Comparison of ENCODE assay signal across 8 mouse cellular contexts in the genomic region with DNA sequence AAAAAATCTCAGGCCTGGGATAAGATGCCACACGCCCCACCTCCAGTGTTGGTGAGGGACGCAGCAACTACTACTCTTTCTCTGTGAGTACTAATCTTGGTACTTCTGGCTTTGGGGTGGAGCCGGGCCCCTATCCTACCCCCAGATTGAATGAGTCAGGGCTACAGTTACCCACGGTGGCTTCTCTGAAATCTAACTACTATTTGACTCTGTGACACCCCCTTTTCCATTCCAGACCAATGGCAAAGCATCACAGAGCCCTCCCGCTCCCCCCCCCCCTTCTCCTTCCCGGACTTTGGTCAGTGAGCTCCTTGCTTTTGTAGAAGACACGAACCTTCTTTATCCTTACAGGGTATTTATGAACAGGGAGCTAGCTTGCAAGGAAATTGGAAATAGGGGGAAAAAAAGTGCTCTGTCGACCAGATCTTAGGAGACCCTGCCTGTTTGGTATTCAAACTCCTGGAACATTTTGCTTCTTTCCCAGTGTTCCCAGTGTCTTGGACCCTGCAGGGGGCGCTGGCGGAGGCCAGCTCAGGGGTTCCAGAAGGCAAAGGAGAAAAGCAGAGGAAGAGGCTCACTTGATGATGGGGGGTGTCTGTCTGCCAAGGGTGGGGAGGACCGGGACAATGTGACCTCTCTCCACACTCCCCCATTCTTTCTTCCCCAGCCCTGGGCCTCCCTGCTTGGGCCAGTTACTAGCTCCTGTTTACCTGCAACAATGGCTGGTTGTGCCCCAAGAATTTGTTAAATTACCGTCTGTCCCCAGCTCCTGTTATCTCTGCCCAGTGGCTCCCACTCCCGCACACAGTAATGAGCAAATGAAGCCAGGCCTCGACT. TPM values are rescaled to one million over a fixed set of nuclear protein-coding genes. Genes with fewer than 3 reads are reported as not detected.
DNase-seq lines count a peak whose midpoint lies in the region; ATAC-seq lines count a peak whose summit lies in the region.

No protein-coding gene starts in this region.

- peak overlapping the region; percentile 95 for H3K27ac ChIP-seq in heart, embryonic 10.5 days
- peak overlapping the region; percentile 83 for H3K27ac ChIP-seq in embryonic facial prominence, embryonic 14.5 days (replicated peaks; ENCODE audit: low read depth, low read length)
- peak overlapping the region; percentile 91 for H3K27ac ChIP-seq in limb, embryonic 12.5 days

- no peaks in the 10 kb centered on the region for H3K9me3 ChIP-seq in heart, embryonic 10.5 days
- no peaks in the 10 kb centered on the region for H3K9me3 ChIP-seq in embryonic facial prominence, embryonic 14.5 days (ENCODE audit: control insufficient read depth, low read length)
- H3K9me3 ChIP-seq in limb, embryonic 12.5 days, result no peaks in the 10 kb centered on the region

- H3K36me3 ChIP-seq in heart, embryonic 10.5 days, result peaks cover 16% of the 10 kb centered on the region
- H3K36me3 ChIP-seq in embryonic facial prominence, embryonic 14.5 days (ENCODE audit: control insufficient read depth, insufficient read depth, low read length), result peaks cover 24% of the 10 kb centered on the region; the same call in 1 of the 2 replicates
- peaks cover 28% of the 10 kb centered on the region for H3K36me3 ChIP-seq in limb, embryonic 12.5 days

- ATAC-seq in embryonic facial prominence, embryonic 14.5 days (ENCODE audit: low read depth), result no peak
- no peak for ATAC-seq in limb, embryonic 12.5 days (ENCODE audit: insufficient number of reproducible peaks, insufficient read depth, low FRiP score, low TSS enrichment, low read depth)

- intact Hi-C loops in heart, postnatal 25 days (cut with DNase I), result no loop called here

- DNase-seq in heart, embryonic 10.5 days (ENCODE audit: low spot score), result no peak
- DNase-seq in heart, postnatal 25 days (ENCODE audit: low spot score), result no peak
- peak; percentile 49 for DNase-seq in ES-CJ7 (ENCODE audit: low read depth, low spot score)
- DNase-seq in embryonic facial prominence, embryonic 14.5 days (ENCODE audit: low spot score), result peak; percentile 60
- peak; percentile 83 for DNase-seq in retina, embryonic 14.5 days (ENCODE audit: low spot score)
- no peak for DNase-seq in adrenal gland, adult 18-20 months (ENCODE audit: low spot score in 2 of 2)
- no peak for DNase-seq in right cerebral cortex, adult 2 months (ENCODE audit: low spot score in 2 of 2)

- H3K9ac ChIP-seq in embryonic facial prominence, embryonic 14.5 days (ENCODE audit: low read depth, low read length), result peak overlapping the region; percentile 98
- H3K9ac ChIP-seq in limb, embryonic 12.5 days (replicated peaks), result peak overlapping the region; percentile 99

- WGBS in heart, embryonic 10.5 days, result 9% methylated on average over 14 of the region's 14 CpGs
- 7% methylated on average over 13 of the region's 14 CpGs for WGBS in embryonic facial prominence, embryonic 14.5 days
- 6% methylated on average over 14 of the region's 14 CpGs for WGBS in limb, embryonic 12.5 days

- peak overlapping the region; percentile 94 for H3K4me3 ChIP-seq in heart, embryonic 10.5 days
- peak overlapping the region; percentile 93 for H3K4me3 ChIP-seq in embryonic facial prominence, embryonic 14.5 days (ENCODE audit: low read depth, low read length)
- peak overlapping the region; percentile 98 for H3K4me3 ChIP-seq in limb, embryonic 12.5 days (replicated peaks)

- peak overlapping the region; percentile 92 for H3K4me2 ChIP-seq in embryonic facial prominence, embryonic 14.5 days (ENCODE audit: low read depth, low read length)
- H3K4me2 ChIP-seq in limb, embryonic 12.5 days, result peak overlapping the region; percentile 93

- H3K27me3 ChIP-seq in heart, embryonic 10.5 days (ENCODE audit: insufficient read depth, poor library complexity, severe bottlenecking), result peaks cover 41% of the 10 kb centered on the region
- no peaks in the 10 kb centered on the region for H3K27me3 ChIP-seq in embryonic facial prominence, embryonic 14.5 days (replicated peaks; ENCODE audit: control insufficient read depth, insufficient read depth, low read length)
- peaks cover 13% of the 10 kb centered on the region; the same call in 1 of the 2 replicates for H3K27me3 ChIP-seq in limb, embryonic 12.5 days

- H3K4me1 ChIP-seq in heart, embryonic 10.5 days, result peaks cover 56% of the 10 kb centered on the region
- peaks cover 44% of the 10 kb centered on the region for H3K4me1 ChIP-seq in embryonic facial prominence, embryonic 14.5 days (ENCODE audit: control insufficient read depth, insufficient read depth, low read length)
- peaks cover 68% of the 10 kb centered on the region for H3K4me1 ChIP-seq in limb, embryonic 12.5 days (replicated peaks)

RNA-seq across cellular contexts. Expression of a gene that starts 1.9 kb away (rescaled TPM):
- polyA plus RNA-seq in heart, embryonic 10.5 days (2016; fragmentation: Nextera tagmentation; extraction: Ambion mirVana), result 9.6 and 17.1 TPM in 2 replicates
- 1 to 10 TPM in 1 of 2 experiments, under 1 TPM in 1; 0.98 to 1.3 TPM for total RNA-seq in heart, postnatal 25 days (2021)
- 16.0 and 16.2 TPM in 2 replicates for polyA plus RNA-seq in embryonic facial prominence, embryonic 14.5 days (2014; fragmentation: Nextera tagmentation; extraction: Ambion mirVana)
- polyA plus RNA-seq in limb, embryonic 12.5 days (2016; fragmentation: Nextera tagmentation; extraction: Ambion mirVana), result 29.4 and 29.5 TPM in 2 replicates
- total RNA-seq in adrenal gland, adult 18-20 months (2021), result 10 to 100 TPM; 12.4 to 20.8 TPM

RNA-seq across cellular contexts. Expression of a gene that starts 34.8 kb away (rescaled TPM):
- polyA plus RNA-seq in heart, embryonic 10.5 days (2016; fragmentation: Nextera tagmentation; extraction: Ambion mirVana), result 0.48 and 1.4 TPM in 2 replicates
- total RNA-seq in heart, postnatal 25 days (2021), result not detected
- polyA plus RNA-seq in embryonic facial prominence, embryonic 14.5 days (2014; fragmentation: Nextera tagmentation; extraction: Ambion mirVana), result not detected in 2 replicates
- polyA plus RNA-seq in limb, embryonic 12.5 days (2016; fragmentation: Nextera tagmentation; extraction: Ambion mirVana), result not detected in 2 replicates
- total RNA-seq in adrenal gland, adult 18-20 months (2021), result not detected

RNA-seq across cellular contexts. Expression of a gene that starts 53.2 kb away (rescaled TPM):
- 18.7 and 19.0 TPM in 2 replicates for polyA plus RNA-seq in heart, embryonic 10.5 days (2016; fragmentation: Nextera tagmentation; extraction: Ambion mirVana)
- total RNA-seq in heart, postnatal 25 days (2021), result 10 to 100 TPM; 16.8 to 18.5 TPM
- 13.9 and 20.3 TPM in 2 replicates for polyA plus RNA-seq in embryonic facial prominence, embryonic 14.5 days (2014; fragmentation: Nextera tagmentation; extraction: Ambion mirVana)
- 21.9 and 24.9 TPM in 2 replicates for polyA plus RNA-seq in limb, embryonic 12.5 days (2016; fragmentation: Nextera tagmentation; extraction: Ambion mirVana)
- total RNA-seq in adrenal gland, adult 18-20 months (2021), result 10 to 100 TPM; 18.1 to 21.2 TPM

Comparison
In these comparisons a context has a peak if more than half of its experiments do, and no peak if none do; other contexts are left out.
1. DNase-seq: peak in ES-CJ7 (single experiment), embryonic facial prominence, embryonic 14.5 days (single experiment) and retina, embryonic 14.5 days (single experiment); none in heart, embryonic 10.5 days (single experiment), heart, postnatal 25 days (single experiment), adrenal gland, adult 18-20 months (0 of 2) and right cerebral cortex, adult 2 months (0 of 2).
2. Peak in every context shown above with its lines, with median percentiles within 50 percentile points of each other: H3K27ac ChIP-seq and H3K4me3 ChIP-seq.